Mouse (Mus musculus) WW6 (cell line): ENCODE results near the gene Rhou.

Experiments used
- DNase-seq: peaks from one replicate; pipeline ENCODE4 v3.0.0-alpha.2; 2013; ENCODE audit warnings: low read depth, low spot score

The Rhou gene

GRCm38 (mm10) chr8:123696167-123696566 lies 42.4 kb downstream of the Rhou start:
- no peak for DNase-seq

- no peak for DNase-seq
Observed at GRCm38 (mm10) chr8:123697329-123697728, 43.6 kb downstream of the Rhou start.

GRCm38 (mm10) chr8:123700399-123701070 lies 46.8 kb downstream of the Rhou start:
- no peak for DNase-seq

- no peak for DNase-seq
Observed at GRCm38 (mm10) chr8:123701952-123702587, 48.3 kb downstream of the Rhou start.

GRCm38 (mm10) chr8:123705376-123705775 lies 51.6 kb downstream of the Rhou start:
- no peak for DNase-seq

GRCm38 (mm10) chr8:123707137-123707536 lies 53.4 kb downstream of the Rhou start:
- DNase-seq, result no peak

- no peak for DNase-seq
Observed at GRCm38 (mm10) chr8:123708729-123709128, 55.0 kb downstream of the Rhou start.

GRCm38 (mm10) chr8:123710335-123710734 lies 56.6 kb downstream of the Rhou start:
- DNase-seq, result no peak
